Mouse (Mus musculus) embryonic facial prominence, embryonic 12.5 days (tissue): ENCODE measurements around the gene Dbi. TPM values are rescaled to one million over a fixed set of nuclear protein-coding genes. Genes with fewer than 3 reads are reported as not detected.

Experiments used
- ATAC-seq: fragments of 200-750 bp; cut with Nextera tagmentation; 2 replicates; pipeline ENCODE4 v1.8.0; 2017; ENCODE audit not compliant: insufficient number of reproducible peaks, insufficient read depth, low FRiP score, low TSS enrichment
- H3K27ac ChIP-seq: fragments of 300-500 bp; sonication (generic); 2 replicates; pipeline ENCODE4 v1.5.1; 2016; ENCODE audit warnings: mild to moderate bottlenecking
- H3K27me3 ChIP-seq: fragments of 300-500 bp; sonication (generic); 2 replicates; pipeline ENCODE4 v1.6.1; 2016; ENCODE audit warnings: mild to moderate bottlenecking, moderate library complexity
- H3K36me3 ChIP-seq: fragments of 300-500 bp; sonication (generic); 2 replicates; pipeline ENCODE4 v1.6.1; 2016; ENCODE audit warnings: mild to moderate bottlenecking
- H3K4me1 ChIP-seq: fragments of 300-500 bp; sonication (generic); 2 replicates; pipeline ENCODE4 v1.6.1; 2016
- H3K4me2 ChIP-seq: fragments of 300-500 bp; sonication (generic); replicated peaks from 2 replicates; pipeline ENCODE4 v1.6.1; 2016; ENCODE audit warnings: mild to moderate bottlenecking, moderate library complexity
- H3K4me3 ChIP-seq: fragments of 300-500 bp; sonication (generic); 2 replicates; pipeline ENCODE4 v1.5.1; 2016; ENCODE audit warnings: mild to moderate bottlenecking
- H3K9ac ChIP-seq: fragments of 300-500 bp; sonication (generic); 2 replicates; pipeline ENCODE4 v1.6.1; 2016; ENCODE audit warnings: mild to moderate bottlenecking, moderate library complexity
- H3K9me3 ChIP-seq: fragments of 300-500 bp; sonication (generic); 2 replicates; pipeline ENCODE4 v1.6.1; 2016; ENCODE audit warnings: mild to moderate bottlenecking, moderate library complexity
- WGBS: fragments of 180-500 bp; shearing (Covaris S2); methylation state at CpG from one replicate; pipeline ENCODE4 v1.1.7; 2016; 5-methylcytosine and 5-hydroxymethylcytosine counted together
- polyA plus RNA-seq: library from polyadenylated mRNA; unstranded; fragments of >200 nt; fragmentation: Nextera tagmentation; extraction: Ambion mirVana; gene quantifications from 2 replicates; pipeline ENCODE4 v1.2.1, GENCODE M21; 2016

Gene Dbi
- polyA plus RNA-seq, 1 experiment from 2014 or later: 573 TPM

GRCm38 (mm10) chr1:120075507-120075906, 45.4 kb downstream of the Dbi start:
- Histone ChIP-seq H3K27me3 (peaks cover 31% of the 10 kb centered on the region), H3K4me1 (peaks cover 18% of the 10 kb centered on the region), H3K27ac (no peak overlapping the region), H3K36me3 (no peaks in the 10 kb centered on the region), H3K9me3 (no peaks in the 10 kb centered on the region), H3K4me2 (no peak overlapping the region), H3K4me3 (no peak overlapping the region), H3K9ac (no peak overlapping the region)
- no peak for ATAC-seq
- WGBS: 76% methylated on average over 5 of the region's 5 CpGs

DNA sequence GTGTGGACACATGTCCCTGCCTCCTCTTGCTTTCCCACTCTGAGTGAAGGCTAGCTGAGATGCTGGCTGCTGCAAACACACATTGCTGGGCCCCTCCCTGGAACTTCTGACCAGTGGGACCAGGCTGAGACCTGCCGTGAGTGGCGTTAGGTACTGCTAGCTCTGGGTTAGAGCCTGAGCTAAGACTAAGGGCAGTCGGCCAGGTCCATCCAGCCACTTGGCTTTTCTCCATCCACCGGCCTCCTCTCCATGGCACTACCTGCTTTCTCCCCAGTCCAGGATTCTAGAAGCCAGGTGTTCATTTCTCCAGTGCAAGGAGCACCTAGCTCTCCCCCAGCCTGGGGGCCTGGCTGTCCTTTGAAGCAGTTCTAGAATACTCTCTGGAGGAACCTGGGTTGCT, 45.9 kb downstream of the Dbi start:
- ATAC-seq: no peak
- H3K9ac ChIP-seq: no peak overlapping the region
- peaks cover 31% of the 10 kb centered on the region for H3K27me3 ChIP-seq
- WGBS: 80% methylated on average over 4 of the region's 4 CpGs
- H3K4me2 ChIP-seq: no peak overlapping the region
- H3K4me1 ChIP-seq: peaks cover 18% of the 10 kb centered on the region
- H3K4me3 ChIP-seq: no peak overlapping the region
- no peaks in the 10 kb centered on the region for H3K36me3 ChIP-seq
- H3K9me3 ChIP-seq: no peaks in the 10 kb centered on the region
- no peak overlapping the region for H3K27ac ChIP-seq

GRCm38 (mm10) chr1:120074307-120074702, 46.6 kb downstream of the Dbi start:
- 16% methylated on average over 4 of the region's 4 CpGs for WGBS
- H3K4me2 ChIP-seq: peak overlapping the region; percentile 93
- H3K9ac ChIP-seq: no peak overlapping the region
- peaks cover 18% of the 10 kb centered on the region for H3K4me1 ChIP-seq
- H3K27me3 ChIP-seq: peaks cover 31% of the 10 kb centered on the region
- no peaks in the 10 kb centered on the region for H3K9me3 ChIP-seq
- ATAC-seq: no peak
- no peak overlapping the region for H3K27ac ChIP-seq
- H3K4me3 ChIP-seq: 0 out of 2 replicates have a peak overlapping the region, but pooled peaks have one; percentile 39
- H3K36me3 ChIP-seq: no peaks in the 10 kb centered on the region

- H3K4me3 ChIP-seq: peak within 1 kb of the TSS; percentile 39
- H3K9me3 ChIP-seq: no peaks in the 10 kb centered on the region
- peak; percentile 55 for ATAC-seq
- H3K36me3 ChIP-seq: no peaks in the 10 kb centered on the region
- H3K27ac ChIP-seq: no peak within 1 kb of the TSS
- peaks cover 31% of the 10 kb centered on the region for H3K27me3 ChIP-seq
- H3K9ac ChIP-seq: peak within 1 kb of the TSS; percentile 28; the same call in 1 of the 2 replicates
- WGBS: 2% methylated on average over 40 of the region's 40 CpGs
- H3K4me2 ChIP-seq: peak within 1 kb of the TSS; percentile 93
- H3K4me1 ChIP-seq: peaks cover 18% of the 10 kb centered on the region
These were observed 47.2 kb downstream of the Dbi start, which contains the start of gene Tmem37 for GRCm38 (mm10) chr1:120073519-120074306. Gene Tmem37 (minus strand): TSS chr1:120074074.

GRCm38 (mm10) chr1:120072900-120073299, 48.0 kb downstream of the Dbi start:
- peak overlapping the region; percentile 93 for H3K4me2 ChIP-seq
- no peaks in the 10 kb centered on the region for H3K36me3 ChIP-seq
- peaks cover 31% of the 10 kb centered on the region for H3K27me3 ChIP-seq
- no peak for ATAC-seq
- H3K4me3 ChIP-seq: peak overlapping the region; percentile 39
- H3K9me3 ChIP-seq: no peaks in the 10 kb centered on the region
- 7% methylated on average over 16 of the region's 16 CpGs for WGBS
- H3K4me1 ChIP-seq: peaks cover 16% of the 10 kb centered on the region
- H3K27ac ChIP-seq: no peak overlapping the region
- H3K9ac ChIP-seq: no peak overlapping the region

- ATAC-seq: no peak
- Histone ChIP-seq H3K9me3 (no peaks in the 10 kb centered on the region), H3K27ac (no peak overlapping the region), H3K9ac (no peak overlapping the region), H3K36me3 (no peaks in the 10 kb centered on the region), H3K4me1 (peaks cover 13% of the 10 kb centered on the region), H3K4me3 (no peak overlapping the region), H3K4me2 (no peak overlapping the region), H3K27me3 (peaks cover 31% of the 10 kb centered on the region)
- WGBS: 85% methylated on average over 4 of the region's 4 CpGs
These were observed 49.7 kb downstream of the Dbi start for GRCm38 (mm10) chr1:120071133-120071532.

DNA sequence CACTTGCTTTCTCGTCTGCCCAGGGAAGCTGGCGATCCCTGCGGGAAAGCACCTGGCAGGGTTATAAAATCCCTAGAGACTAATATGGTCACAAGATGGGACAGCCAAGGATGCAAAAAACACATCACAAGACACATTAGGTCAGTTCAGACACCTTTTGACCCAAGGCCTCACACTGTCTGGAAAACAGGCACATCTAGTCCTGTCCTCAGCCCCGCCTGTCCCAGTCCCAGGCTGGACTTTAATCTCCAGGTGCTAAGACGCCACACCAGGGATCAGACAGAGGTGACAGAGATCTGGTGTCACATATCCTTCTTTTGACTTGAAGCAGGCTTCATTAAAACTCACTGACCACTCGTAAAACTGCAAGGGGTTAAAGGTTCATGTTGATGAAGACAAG, 50.7 kb downstream of the Dbi start:
- no peak for ATAC-seq
- 55% methylated on average over 6 of the region's 6 CpGs for WGBS
- no peak overlapping the region for H3K4me2 ChIP-seq

GRCm38 (mm10) chr1:120069120-120069519, 51.8 kb downstream of the Dbi start:
- ATAC-seq: no peak
- 78% methylated on average over 5 of the region's 5 CpGs for WGBS
- Histone ChIP-seq H3K9me3 (no peaks in the 10 kb centered on the region), H3K27me3 (peaks cover 22% of the 10 kb centered on the region), H3K4me1 (peaks cover 11% of the 10 kb centered on the region), H3K9ac (no peak overlapping the region), H3K4me3 (no peak overlapping the region), H3K4me2 (no peak overlapping the region), H3K36me3 (no peaks in the 10 kb centered on the region), H3K27ac (no peak overlapping the region)

More for the DNA sequence above, 50.7 kb downstream of the Dbi start:
- no peaks in the 10 kb centered on the region for H3K9me3 ChIP-seq
- H3K4me3 ChIP-seq: no peak overlapping the region
- H3K9ac ChIP-seq: no peak overlapping the region
- H3K27ac ChIP-seq: no peak overlapping the region
- peaks cover 31% of the 10 kb centered on the region for H3K27me3 ChIP-seq
- no peaks in the 10 kb centered on the region for H3K36me3 ChIP-seq
- peaks cover 13% of the 10 kb centered on the region for H3K4me1 ChIP-seq

DNA sequence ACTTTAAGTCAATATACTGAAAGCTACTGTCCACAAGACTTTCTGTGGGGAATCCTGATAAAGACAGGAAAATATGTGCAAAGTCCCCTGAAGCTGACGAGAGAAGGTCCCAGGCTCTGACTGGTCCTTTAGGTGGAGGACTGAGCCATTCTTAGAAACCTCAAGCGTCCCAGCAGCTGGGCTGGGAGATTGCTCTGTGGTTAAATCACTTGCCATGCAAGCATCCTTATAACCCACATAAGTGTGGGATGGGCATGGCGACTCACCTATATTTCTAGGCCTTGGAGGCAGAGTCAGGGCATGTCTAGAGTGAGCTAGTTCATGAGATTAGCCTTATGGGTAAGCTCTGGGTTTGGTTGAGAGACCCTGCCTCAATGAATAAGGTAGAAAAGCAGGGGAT, 54.3 kb downstream of the Dbi start:
- no peak overlapping the region for H3K4me2 ChIP-seq

DNA sequence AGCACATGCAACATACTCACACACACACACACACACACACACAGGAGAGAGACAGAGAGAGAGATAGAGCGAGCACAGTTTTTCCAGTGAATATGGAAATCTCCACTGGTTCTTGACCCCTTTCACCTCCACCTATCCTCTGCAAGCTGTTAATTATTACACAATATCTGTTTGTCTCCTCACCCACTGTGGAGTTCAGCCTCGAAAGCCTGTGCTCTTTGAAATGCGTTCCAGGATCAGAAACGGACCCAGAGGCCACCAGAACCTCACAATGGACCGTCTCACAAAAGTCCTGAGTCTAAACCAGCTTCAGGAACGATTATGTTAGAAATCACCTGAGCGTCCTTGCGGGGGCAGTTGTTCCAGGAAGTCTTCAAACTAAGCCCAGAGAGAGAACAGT, 54.7 kb downstream of the Dbi start:
- H3K4me2 ChIP-seq: no peak overlapping the region
- H3K36me3 ChIP-seq: no peaks in the 10 kb centered on the region
- WGBS: 83% methylated on average over 8 of the region's 8 CpGs
- no peak overlapping the region for H3K27ac ChIP-seq
- no peak overlapping the region for H3K9ac ChIP-seq
- ATAC-seq: no peak
- H3K4me3 ChIP-seq: no peak overlapping the region
- H3K27me3 ChIP-seq: no peaks in the 10 kb centered on the region
- no peaks in the 10 kb centered on the region for H3K9me3 ChIP-seq
- no peaks in the 10 kb centered on the region for H3K4me1 ChIP-seq

More for the DNA sequence above, 54.3 kb downstream of the Dbi start:
- Histone ChIP-seq H3K27ac (no peak overlapping the region), H3K9ac (no peak overlapping the region), H3K36me3 (no peaks in the 10 kb centered on the region), H3K27me3 (peaks cover 2% of the 10 kb centered on the region; the same call in 1 of the 2 replicates), H3K4me3 (no peak overlapping the region), H3K4me1 (no peaks in the 10 kb centered on the region), H3K9me3 (no peaks in the 10 kb centered on the region)
- ATAC-seq: no peak
- WGBS: 82% methylated on average over 3 of the region's 3 CpGs

- WGBS: 90% methylated on average over 11 of the region's 11 CpGs
- Histone ChIP-seq H3K36me3 (no peaks in the 10 kb centered on the region), H3K9ac (no peak overlapping the region), H3K9me3 (no peaks in the 10 kb centered on the region), H3K4me2 (no peak overlapping the region), H3K4me3 (no peak overlapping the region), H3K27ac (no peak overlapping the region), H3K4me1 (no peaks in the 10 kb centered on the region), H3K27me3 (no peaks in the 10 kb centered on the region)
- ATAC-seq: no peak
These were observed 56.7 kb downstream of the Dbi start for GRCm38 (mm10) chr1:120064036-120064682.
